Mouse (Mus musculus) lung, adult 18-20 months (tissue): ENCODE data around the gene Mcu.

Source experiments
- DNase-seq, 2 experiments: peaks; one replicate each; pipeline ENCODE4 v3.0.0; 2022; ENCODE audit warnings: mixed read lengths in 2 of 2

Gene Mcu

DNA sequence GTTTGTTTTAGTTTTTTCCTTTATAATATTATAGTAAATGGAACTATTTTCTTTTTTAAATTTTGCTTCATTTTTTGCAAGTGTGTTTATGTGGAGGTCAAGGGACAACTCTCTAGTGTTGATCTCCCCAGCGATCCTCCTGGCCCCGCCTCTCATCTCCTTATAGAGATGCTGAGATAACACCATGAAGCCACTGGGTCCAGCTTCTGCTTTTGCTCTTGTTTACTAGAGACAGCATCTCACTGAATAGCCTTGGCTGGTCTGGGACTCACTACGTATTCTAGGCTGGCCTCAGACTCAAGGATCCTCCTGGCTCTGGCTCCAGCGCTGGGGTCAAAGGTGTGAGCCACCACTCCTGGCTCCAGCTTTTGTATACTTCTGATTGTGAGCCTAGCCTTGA, 197.0 kb downstream of the Mcu start:
- DNase-seq = no peak

DNA sequence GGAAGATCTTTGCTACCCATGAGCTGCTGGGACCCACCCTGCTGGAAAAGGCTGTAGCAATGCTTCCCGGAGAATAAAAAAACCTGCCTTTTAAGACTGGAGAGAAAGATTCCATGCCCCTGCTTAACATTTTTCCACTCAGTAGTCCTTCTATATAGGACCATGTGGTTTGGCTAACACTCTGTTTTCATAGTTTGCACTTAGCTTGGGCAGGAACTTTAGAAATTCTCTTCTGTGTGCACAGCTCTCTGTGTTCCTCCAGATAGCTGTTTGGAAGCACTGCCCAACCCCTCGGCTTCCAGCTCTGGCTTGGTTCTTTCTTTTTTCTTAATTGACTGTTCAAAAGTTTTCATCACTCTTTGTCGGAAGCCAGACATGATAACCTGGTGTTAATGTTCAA, 199.9 kb downstream of the Mcu start:
- no peak for DNase-seq

DNA sequence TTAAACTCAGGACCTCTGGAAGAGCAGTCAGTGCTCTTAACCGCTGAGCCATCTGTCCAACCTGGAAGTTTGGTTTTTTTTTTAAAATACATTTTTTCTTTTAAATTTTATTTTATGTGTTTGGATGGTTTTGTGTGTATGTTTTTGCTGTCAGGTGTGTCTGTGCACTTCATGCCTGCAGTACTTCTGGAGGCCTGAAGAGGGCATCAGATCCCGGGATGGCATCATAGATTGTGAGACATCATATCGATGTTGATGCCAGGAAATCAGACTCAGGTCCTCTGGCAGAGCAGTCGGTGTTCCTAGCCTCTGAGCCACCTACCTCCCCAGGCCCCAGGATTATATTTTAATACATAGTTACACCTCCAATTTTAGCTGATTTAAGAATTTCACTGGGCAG, 202.8 kb downstream of the Mcu start:
- DNase-seq = no peak

DNA sequence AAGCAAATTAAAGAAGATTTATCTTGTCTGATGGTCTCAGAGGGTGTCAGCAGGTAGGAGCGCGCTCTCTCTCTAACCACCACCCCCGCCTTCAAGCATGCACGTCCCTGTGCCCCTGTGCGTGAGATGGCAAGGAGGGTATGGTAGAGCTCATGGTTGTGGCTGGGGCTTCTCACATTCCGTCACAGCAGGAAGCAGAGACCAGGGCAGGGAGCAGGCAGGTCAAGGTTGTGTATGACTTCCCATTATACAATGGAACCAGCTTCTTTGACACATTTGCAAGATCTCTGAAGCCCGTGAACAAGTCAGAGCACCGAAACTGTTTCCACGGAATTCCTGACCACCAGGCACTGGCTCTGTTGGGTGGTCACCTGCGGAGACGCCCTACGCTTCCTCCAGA, 206.2 kb downstream of the Mcu start:
- DNase-seq = no peak

DNA sequence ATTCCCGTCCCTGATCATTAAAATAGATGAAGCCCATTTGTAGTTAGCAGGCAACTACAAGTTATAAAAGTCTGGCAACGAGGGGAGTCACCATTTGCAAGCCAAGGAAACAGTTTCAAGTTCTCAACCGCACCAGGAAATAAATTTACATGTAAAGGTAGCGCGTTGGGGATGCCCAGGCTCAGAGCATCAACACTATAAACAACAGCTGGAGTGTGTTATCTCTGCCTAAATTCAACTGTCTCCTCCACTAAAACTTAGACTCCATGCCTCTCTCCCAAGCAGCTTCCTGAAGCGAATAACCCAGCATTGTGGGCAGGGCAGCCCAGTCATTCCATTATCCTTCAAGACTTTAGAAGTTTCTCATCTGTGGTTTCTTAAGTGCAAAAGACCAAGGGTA, 208.0 kb downstream of the Mcu start:
- DNase-seq = no peak

DNA sequence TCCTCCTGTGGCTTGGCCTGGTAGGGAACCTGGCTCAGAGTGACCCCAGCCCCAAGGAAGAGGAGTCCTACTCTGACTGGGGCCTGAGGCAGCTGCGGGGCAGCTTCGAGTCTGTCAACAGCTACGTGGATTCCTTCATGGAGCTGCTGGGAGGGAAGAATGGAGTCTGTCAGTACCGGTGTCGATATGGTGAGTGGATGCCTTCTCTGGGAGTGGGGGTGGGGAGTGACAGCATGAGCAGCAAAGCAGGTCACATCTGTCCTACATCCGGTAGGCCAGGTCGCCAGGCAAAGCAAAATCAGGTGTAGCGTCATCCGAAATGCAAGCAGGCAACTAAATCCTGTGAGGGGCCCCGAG, 212.7 kb downstream of the Mcu start:
- DNase-seq = no peak

DNA sequence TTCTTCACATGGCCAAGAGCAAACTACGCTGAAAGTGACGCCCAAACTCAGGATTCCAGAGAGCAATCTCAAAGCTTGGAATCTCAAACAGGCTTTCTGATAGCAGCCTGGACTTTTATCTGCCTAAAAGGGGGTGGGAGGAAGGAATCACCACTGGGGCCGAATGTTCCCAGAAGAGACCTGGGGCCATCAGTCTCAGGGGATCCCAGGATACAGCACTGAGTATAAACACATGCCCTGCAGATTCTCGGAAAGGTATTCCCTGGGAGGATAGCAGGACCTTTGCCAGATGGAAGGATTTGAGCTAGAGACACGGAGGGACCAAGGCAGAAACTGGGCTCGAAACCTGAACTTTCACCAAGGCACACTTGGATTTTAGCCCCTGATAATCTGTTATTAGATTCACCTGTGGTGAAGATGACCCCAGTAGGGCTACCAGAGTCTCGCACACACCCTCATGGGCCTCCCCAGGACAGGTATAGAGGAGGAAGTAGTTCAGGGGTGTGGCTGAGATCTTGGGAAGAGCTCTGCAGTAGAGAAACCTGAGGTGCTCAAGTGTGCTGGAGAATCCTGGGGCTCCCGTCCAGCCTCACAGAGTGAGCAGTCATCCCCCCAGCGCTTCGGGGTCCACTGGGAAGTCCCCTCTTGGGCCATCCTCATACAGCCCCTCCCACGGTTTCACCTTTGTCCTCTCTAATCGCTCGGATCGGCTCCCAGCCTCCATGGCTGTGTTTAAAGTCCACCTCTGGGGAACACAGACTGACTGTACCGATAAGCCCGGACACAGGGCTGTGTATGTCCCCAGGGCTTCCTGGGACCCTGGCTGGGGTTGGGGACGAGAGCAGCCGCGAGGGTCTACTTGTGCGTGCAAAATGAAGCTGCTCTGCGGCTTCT, 213.3 kb downstream of the Mcu start, which contains the start of gene Pla2g12b:
Gene Pla2g12b, plus strand, starts transcription at position 762 of the 894 bp plus-strand sequence.
- no peak for DNase-seq
